Mouse (Mus musculus): Measurements from ENCODE around the gene Zkscan16. TPM values are rescaled to one million over a fixed set of nuclear protein-coding genes. Genes with fewer than 3 reads are reported as not detected.
A peak's percentile ranks its signal among the peaks of the same experiment; 100 is the strongest.

The Zkscan16 gene
- polyA plus RNA-seq, 1 experiment from 2014 or later = 0.44 TPM

- H3K27me3 ChIP-seq = no peaks in the 10 kb centered on the region
- CTCF ChIA-PET = no interaction called here
- in situ Hi-C loops (cut with MboI; ENCODE audit: low pct_unique_long_range_greater_than_20kb) = no loop called here
- DNase-seq (ENCODE audit: low read depth, low spot score) = no peak
- ATAC-seq = no peak
- TF ChIP-seq CTCF (IDR thresholded peaks at IDR 0.05) = no peak
- POLR2A ChIA-PET = interaction anchor here (1.1 kb wide), 1 partner anchor 91 kb away, joined by 3 read pairs; no protein-coding TSS in a partner anchor
Measured at GRCm38 (mm10) chr4:58913336-58914026, 29.9 kb upstream of the Zkscan16 start.

- in situ Hi-C loops (cut with MboI; ENCODE audit: low pct_unique_long_range_greater_than_20kb) = no loop called here
- ATAC-seq (no peak), DNase-seq (ENCODE audit: low read depth, low spot score) (no peak)
- CTCF ChIA-PET = no interaction called here
- H3K27me3 ChIP-seq = no peaks in the 10 kb centered on the region
- TF ChIP-seq CTCF (IDR thresholded peaks at IDR 0.05) = no peak
- POLR2A ChIA-PET = no interaction called here
Measured at GRCm38 (mm10) chr4:58915081-58915826, 28.2 kb upstream of the Zkscan16 start.

GRCm38 (mm10) chr4:58923933-58924332 is 19.5 kb upstream of the Zkscan16 start:
- ATAC-seq (no peak), DNase-seq (ENCODE audit: low read depth, low spot score) (no peak)
- CTCF ChIA-PET = no interaction called here
- no peak for TF ChIP-seq CTCF (IDR thresholded peaks at IDR 0.05)
- POLR2A ChIA-PET = no interaction called here
- H3K27me3 ChIP-seq = no peaks in the 10 kb centered on the region
- in situ Hi-C loops (cut with MboI; ENCODE audit: low pct_unique_long_range_greater_than_20kb) = no loop called here

- TF ChIP-seq CTCF (IDR thresholded peaks at IDR 0.05) = no peak
- H3K27me3 ChIP-seq = no peaks in the 10 kb centered on the region
- ChIA-PET POLR2A (interaction anchor here (0.6 kb wide), 1 partner anchor 33 kb away, joined by 4 read pairs; no protein-coding TSS in a partner anchor), CTCF (interaction anchor here (1.0 kb wide), 1 partner anchor 9 kb away, joined by 3 read pairs; no protein-coding TSS in a partner anchor)
- DNase-seq (ENCODE audit: low read depth, low spot score) = no peak
- ATAC-seq = no peak
- in situ Hi-C loops (cut with MboI; ENCODE audit: low pct_unique_long_range_greater_than_20kb) = no loop called here
Measured at GRCm38 (mm10) chr4:58925664-58926063, 17.8 kb upstream of the Zkscan16 start.

GRCm38 (mm10) chr4:58926120-58926519 is 17.3 kb upstream of the Zkscan16 start:
- CTCF ChIA-PET = interaction anchor here (1.0 kb wide), 1 partner anchor 10 kb away, joined by 3 read pairs; no protein-coding TSS in a partner anchor
- POLR2A ChIA-PET = interaction anchor here (0.6 kb wide), 1 partner anchor 34 kb away, joined by 4 read pairs; no protein-coding TSS in a partner anchor
- H3K27me3 ChIP-seq = no peaks in the 10 kb centered on the region
- no peak for ATAC-seq
- in situ Hi-C loops (cut with MboI; ENCODE audit: low pct_unique_long_range_greater_than_20kb) = no loop called here
- no peak for TF ChIP-seq CTCF (IDR thresholded peaks at IDR 0.05)
- no peak for DNase-seq (ENCODE audit: low read depth, low spot score)

GRCm38 (mm10) chr4:58927661-58928060 is 15.8 kb upstream of the Zkscan16 start:
- ChIA-PET CTCF (no interaction called here), POLR2A (no interaction called here)
- TF ChIP-seq CTCF (IDR thresholded peaks at IDR 0.05) = peak; percentile 40
- in situ Hi-C loops (cut with MboI; ENCODE audit: low pct_unique_long_range_greater_than_20kb) = no loop called here
- DNase-seq (ENCODE audit: low read depth, low spot score) = no peak
- no peak for ATAC-seq
- no peaks in the 10 kb centered on the region for H3K27me3 ChIP-seq

GRCm38 (mm10) chr4:58932541-58932940 is 10.9 kb upstream of the Zkscan16 start:
- no peak for DNase-seq (ENCODE audit: low read depth, low spot score)
- ATAC-seq = no peak
- CTCF ChIA-PET = no interaction called here
- in situ Hi-C loops (cut with MboI; ENCODE audit: low pct_unique_long_range_greater_than_20kb) = no loop called here
- POLR2A ChIA-PET = no interaction called here
- TF ChIP-seq CTCF (IDR thresholded peaks at IDR 0.05) = no peak
- H3K27me3 ChIP-seq = no peaks in the 10 kb centered on the region

GRCm38 (mm10) chr4:58934308-58934707 is 9.1 kb upstream of the Zkscan16 start:
- TF ChIP-seq CTCF (IDR thresholded peaks at IDR 0.05) = no peak
- no peaks in the 10 kb centered on the region for H3K27me3 ChIP-seq
- DNase-seq (ENCODE audit: low read depth, low spot score) (no peak), ATAC-seq (no peak)
- in situ Hi-C loops (cut with MboI; ENCODE audit: low pct_unique_long_range_greater_than_20kb) = no loop called here
- ChIA-PET CTCF (no interaction called here), POLR2A (no interaction called here)

- in situ Hi-C loops (cut with MboI; ENCODE audit: low pct_unique_long_range_greater_than_20kb) = no loop called here
- CTCF ChIA-PET = interaction anchor here (1.4 kb wide), 1 partner anchor 13 kb away, joined by 4 read pairs; no protein-coding TSS in a partner anchor
- H3K27me3 ChIP-seq = no peaks in the 10 kb centered on the region
- TF ChIP-seq CTCF (IDR thresholded peaks at IDR 0.05) = no peak
- POLR2A ChIA-PET = no interaction called here
- no peak for DNase-seq (ENCODE audit: low read depth, low spot score)
- ATAC-seq = peak; percentile 39
Measured at GRCm38 (mm10) chr4:58934746-58935476, 8.5 kb upstream of the Zkscan16 start.

GRCm38 (mm10) chr4:58935846-58936245 is 7.6 kb upstream of the Zkscan16 start:
- ChIA-PET POLR2A (no interaction called here), CTCF (interaction anchor here (1.4 kb wide), 1 partner anchor 12 kb away, joined by 4 read pairs; no protein-coding TSS in a partner anchor)
- DNase-seq (ENCODE audit: low read depth, low spot score) (no peak), ATAC-seq (no peak)
- in situ Hi-C loops (cut with MboI; ENCODE audit: low pct_unique_long_range_greater_than_20kb) = no loop called here
- H3K27me3 ChIP-seq = no peaks in the 10 kb centered on the region
- TF ChIP-seq CTCF (IDR thresholded peaks at IDR 0.05) = no peak

Data from Patski (cell line).